Comparison of ENCODE assay signal across 8 mouse cellular contexts in genomic region chr7:67848589-67849508, GRCm38 (mm10).
DNase-seq lines count a peak whose midpoint lies in the region; ATAC-seq and TF ChIP-seq lines count a peak whose summit lies in the region.

No protein-coding gene starts in this region.

- intact Hi-C loops in left cerebral cortex, postnatal 10 days (cut with DNase I), result loop anchor here (5.0 kb wide), 1 partner anchor 47 kb away; no protein-coding TSS in a partner anchor

- H3K9ac ChIP-seq in intestine, postnatal 0 days (ENCODE audit: low read depth, low read length), result 0 out of 2 replicates have a peak overlapping the region, but pooled peaks have one; percentile 13

- peak; percentile 61 for ATAC-seq in intestine, postnatal 0 days

- H3K27me3 ChIP-seq in embryonic facial prominence, embryonic 10.5 days (replicated peaks; ENCODE audit: low read depth, poor library complexity, severe bottlenecking), result peaks cover 30% of the 10 kb centered on the region
- H3K27me3 ChIP-seq in intestine, postnatal 0 days (replicated peaks; ENCODE audit: control insufficient read depth, insufficient read depth, low read length), result no peaks in the 10 kb centered on the region

- no peak for TF ChIP-seq CTCF in intestine, postnatal 0 days (IDR thresholded peaks at IDR 0.05; ENCODE audit: low read depth)

- 0 out of 2 replicates have a peak, but pooled peaks cover 2% of the 10 kb centered on the region for H3K9me3 ChIP-seq in embryonic facial prominence, embryonic 10.5 days
- no peaks in the 10 kb centered on the region for H3K9me3 ChIP-seq in intestine, postnatal 0 days (ENCODE audit: control insufficient read depth)

- DNase-seq in adrenal gland, postnatal 14 days, result peak; percentile 75
- peak; percentile 89 for DNase-seq in embryonic facial prominence, embryonic 10.5 days (ENCODE audit: low spot score)
- DNase-seq in heart, adult 11 months, result peak; percentile 97
- peak; percentile 60 to 84 for DNase-seq in left cerebral cortex, postnatal 10 days (ENCODE audit: extremely low spot score in 1 of 2, low spot score in 2 of 2)
- DNase-seq in lung, postnatal 4 days, result peak; percentile 69 to 75
- DNase-seq in right cerebral cortex, postnatal 25 days, result peak; percentile 66
- no peak for DNase-seq in thymus, postnatal 36 days

- no peaks in the 10 kb centered on the region for H3K36me3 ChIP-seq in embryonic facial prominence, embryonic 10.5 days (replicated peaks)
- H3K36me3 ChIP-seq in intestine, postnatal 0 days (ENCODE audit: control insufficient read depth, insufficient read depth), result no peaks in the 10 kb centered on the region

- H3K4me1 ChIP-seq in embryonic facial prominence, embryonic 10.5 days, result peaks cover 37% of the 10 kb centered on the region
- H3K4me1 ChIP-seq in intestine, postnatal 0 days (replicated peaks; ENCODE audit: control insufficient read depth, insufficient read depth, low read length), result no peaks in the 10 kb centered on the region

- 3% methylated on average over 35 of the region's 35 CpGs for WGBS in embryonic facial prominence, embryonic 10.5 days
- 6% methylated on average over 34 of the region's 35 CpGs for WGBS in intestine, postnatal 0 days

- peak overlapping the region; percentile 88 for H3K27ac ChIP-seq in embryonic facial prominence, embryonic 10.5 days (replicated peaks)
- H3K27ac ChIP-seq in intestine, postnatal 0 days (ENCODE audit: low read depth, low read length), result no peak overlapping the region; the same call in 1 of the 2 replicates

- H3K4me2 ChIP-seq in intestine, postnatal 0 days (replicated peaks; ENCODE audit: low read depth), result peak overlapping the region; percentile 60

- peak overlapping the region; percentile 65 for H3K4me3 ChIP-seq in embryonic facial prominence, embryonic 10.5 days
- peak overlapping the region; percentile 35 for H3K4me3 ChIP-seq in intestine, postnatal 0 days (ENCODE audit: low read depth, low read length)

Comparison
In these comparisons a context has a peak if more than half of its experiments do, and no peak if none do; other contexts are left out.
1. DNase-seq: peak in adrenal gland, postnatal 14 days (single experiment), embryonic facial prominence, embryonic 10.5 days (single experiment), heart, adult 11 months (single experiment), left cerebral cortex, postnatal 10 days (2 of 2), lung, postnatal 4 days (2 of 2) and right cerebral cortex, postnatal 25 days (single experiment); none in thymus, postnatal 36 days (0 of 2).